Comparison of ENCODE assay signal across 20 mouse cellular contexts in genomic region chr10:69304819-69305218, GRCm38 (mm10). TPM values are rescaled to one million over a fixed set of nuclear protein-coding genes. Genes with fewer than 3 reads are reported as not detected.
DNase-seq lines count a peak whose midpoint lies in the region; ATAC-seq and TF ChIP-seq lines count a peak whose summit lies in the region.
"Had no signal": no experiment of that assay in that cellular context is flagged by ENCODE, and none has a peak within 500 bp of the region (broad histone marks: within the 10 kb centered on the region; RNA-seq: fewer than 3 reads in every experiment).

No protein-coding gene starts in this region.

- H3K9ac ChIP-seq in heart, embryonic 12.5 days = no peak overlapping the region
- H3K9ac ChIP-seq in liver, postnatal 0 days (replicated peaks) = no peak overlapping the region
- H3K9ac ChIP-seq in liver, embryonic 14.5 days (replicated peaks) = no peak overlapping the region
- H3K9ac ChIP-seq: hindbrain, embryonic 12.5 days had no signal

- DNase-seq in heart, adult 9 months (ENCODE audit: low spot score in 2 of 2) = no peak
- DNase-seq in liver (peak; percentile 37), ZHBTc4 (ENCODE audit: low read depth, low spot score) (peak; percentile 85)
- DNase-seq in liver, postnatal 0 days = no peak
- DNase-seq in liver, embryonic 14.5 days (ENCODE audit: low read depth in 3 of 3, low spot score in 3 of 3) = no peak
- DNase-seq in spleen, postnatal 10 days (ENCODE audit: low spot score in 2 of 2) = no peak
- DNase-seq: adrenal gland, postnatal 25 days; cerebellum, postnatal 10 days; gastrocnemius, postnatal 10 days; heart, adult 11 months; heart, postnatal 14 days; kidney, postnatal 10 days; thymus, postnatal 25 days had no signal

- peak; percentile 53; the same call in 1 of the 2 replicates for ATAC-seq in heart, embryonic 12.5 days (ENCODE audit: insufficient number of reproducible peaks, low FRiP score)
- no peak for ATAC-seq in liver, postnatal 0 days
- ATAC-seq in liver, embryonic 14.5 days (ENCODE audit: insufficient read depth) = 0 out of 2 replicates have a peak, but pooled peaks have one; percentile 38
- ATAC-seq: forebrain, embryonic 16.5 days had no signal

- H3K4me3 ChIP-seq in heart, embryonic 12.5 days = no peak overlapping the region
- no peak overlapping the region for H3K4me3 ChIP-seq in liver, postnatal 0 days (ENCODE audit: low read depth, low read length)
- H3K4me3 ChIP-seq in liver, embryonic 14.5 days (ENCODE audit: insufficient read depth in 1 of 2, low read depth in 2 of 2, low read length in 2 of 2) = no peak overlapping the region
- H3K4me3 ChIP-seq: embryonic facial prominence, embryonic 10.5 days; heart, embryonic 13.5 days; hindbrain, embryonic 12.5 days; limb, embryonic 10.5 days; midbrain, embryonic 10.5 days had no signal

- WGBS in heart, embryonic 12.5 days = 85% methylated on average over 3 of the region's 3 CpGs
- WGBS in liver, postnatal 0 days (ENCODE audit: insufficient replicate concordance) = 68% methylated on average over 3 of the region's 3 CpGs
- 50% methylated on average over 3 of the region's 3 CpGs for WGBS in liver, embryonic 14.5 days (ENCODE audit: insufficient replicate concordance)

- no peaks in the 10 kb centered on the region for H3K9me3 ChIP-seq in heart, embryonic 12.5 days (replicated peaks)
- no peaks in the 10 kb centered on the region for H3K9me3 ChIP-seq in liver, postnatal 0 days (ENCODE audit: low read length)
- H3K9me3 ChIP-seq in liver, embryonic 14.5 days (ENCODE audit: control insufficient read depth, low read length) = no peaks in the 10 kb centered on the region
- H3K9me3 ChIP-seq: embryonic facial prominence, embryonic 10.5 days; heart, embryonic 13.5 days; hindbrain, embryonic 12.5 days; limb, embryonic 10.5 days; midbrain, embryonic 10.5 days had no signal

- H3K4me1 ChIP-seq in heart, embryonic 12.5 days (replicated peaks) = peaks cover 11% of the 10 kb centered on the region
- H3K4me1 ChIP-seq in liver, postnatal 0 days (ENCODE audit: insufficient read depth) = peaks cover 7% of the 10 kb centered on the region
- peaks cover 0 to 20% of the 10 kb centered on the region in 2 experiments; a peak in 2 of 4 replicates for H3K4me1 ChIP-seq in liver, embryonic 14.5 days (replicated peaks; ENCODE audit: control insufficient read depth in 2 of 2, insufficient read depth in 2 of 2, low read length in 1 of 2)
- H3K4me1 ChIP-seq: hindbrain, embryonic 12.5 days had no signal

- no peaks in the 10 kb centered on the region for H3K27me3 ChIP-seq in heart, embryonic 12.5 days (replicated peaks)
- no peaks in the 10 kb centered on the region for H3K27me3 ChIP-seq in liver, postnatal 0 days (ENCODE audit: insufficient read depth, low read length)
- H3K27me3 ChIP-seq in liver, embryonic 14.5 days (ENCODE audit: control insufficient read depth, insufficient read depth, low read length) = no peaks in the 10 kb centered on the region
- H3K27me3 ChIP-seq: heart, embryonic 13.5 days; hindbrain, embryonic 12.5 days had no signal

- no peak for TF ChIP-seq CTCF in liver, postnatal 0 days (IDR thresholded peaks at IDR 0.05; ENCODE audit: low read depth)
- no peak for TF ChIP-seq CTCF in liver, embryonic 14.5 days (IDR thresholded peaks at IDR 0.05; ENCODE audit: low read depth)

- no peak overlapping the region for H3K4me2 ChIP-seq in heart, embryonic 12.5 days
- H3K4me2 ChIP-seq in liver, postnatal 0 days (ENCODE audit: low read depth, low read length) = no peak overlapping the region
- no peak overlapping the region for H3K4me2 ChIP-seq in liver, embryonic 14.5 days (ENCODE audit: low read depth)
- H3K4me2 ChIP-seq: heart, embryonic 13.5 days; hindbrain, embryonic 12.5 days had no signal

- H3K27ac ChIP-seq in heart, embryonic 12.5 days (ENCODE audit: poor library complexity, severe bottlenecking) = no peak overlapping the region
- H3K27ac ChIP-seq in liver, postnatal 0 days (ENCODE audit: low read depth) = no peak overlapping the region
- H3K27ac ChIP-seq in liver, embryonic 14.5 days = no peak overlapping the region
- H3K27ac ChIP-seq: heart, embryonic 13.5 days; hindbrain, embryonic 12.5 days; limb, embryonic 10.5 days; midbrain, embryonic 10.5 days had no signal

- no peak for TF ChIP-seq EP300 in liver, postnatal 0 days (IDR thresholded peaks at IDR 0.05; ENCODE audit: low read depth)
- no peak for TF ChIP-seq EP300 in liver, embryonic 14.5 days (IDR thresholded peaks at IDR 0.05; ENCODE audit: low read depth)

- no peaks in the 10 kb centered on the region for H3K36me3 ChIP-seq in heart, embryonic 12.5 days
- no peaks in the 10 kb centered on the region for H3K36me3 ChIP-seq in liver, postnatal 0 days (replicated peaks; ENCODE audit: insufficient read depth, low read length)
- no peaks in the 10 kb centered on the region for H3K36me3 ChIP-seq in liver, embryonic 14.5 days (replicated peaks; ENCODE audit: control insufficient read depth, insufficient read depth, low read depth)
- H3K36me3 ChIP-seq: embryonic facial prominence, embryonic 10.5 days; heart, embryonic 13.5 days; hindbrain, embryonic 12.5 days; limb, embryonic 10.5 days; midbrain, embryonic 10.5 days had no signal

RNA-seq across cellular contexts. Expression of gene Cdk1, which starts 47.9 kb away (rescaled TPM):
- 337 and 339 TPM in 2 replicates for polyA plus RNA-seq in heart, embryonic 12.5 days (2016; fragmentation: Nextera tagmentation; extraction: Ambion mirVana)
- polyA plus RNA-seq in liver, postnatal 0 days (2015; fragmentation: Nextera tagmentation; extraction: Ambion mirVana) = 153 and 171 TPM in 2 replicates
- polyA plus RNA-seq in liver, embryonic 14.5 days (2012; rRNA removed) = 140 and 273 TPM in 2 replicates
- 353 and 360 TPM in 2 replicates for polyA plus RNA-seq in liver, embryonic 14.5 days (2014; fragmentation: Nextera tagmentation; extraction: Ambion mirVana)

Comparison
In these comparisons a context has a peak if more than half of its experiments do, and no peak if none do; other contexts are left out.
1. DNase-seq: peak in liver (single experiment) and ZHBTc4 (single experiment); none in heart, adult 9 months (0 of 2), liver, postnatal 0 days (single experiment), liver, embryonic 14.5 days (0 of 3) and spleen, postnatal 10 days (0 of 2).